Mouse (Mus musculus): ENCODE measurements around the gene Pdcl2. TPM values are rescaled to one million over a fixed set of nuclear protein-coding genes. Genes with fewer than 3 reads are reported as not detected.

Pdcl2 gene
- polyA plus RNA-seq, 1 experiment: not detected

DNA sequence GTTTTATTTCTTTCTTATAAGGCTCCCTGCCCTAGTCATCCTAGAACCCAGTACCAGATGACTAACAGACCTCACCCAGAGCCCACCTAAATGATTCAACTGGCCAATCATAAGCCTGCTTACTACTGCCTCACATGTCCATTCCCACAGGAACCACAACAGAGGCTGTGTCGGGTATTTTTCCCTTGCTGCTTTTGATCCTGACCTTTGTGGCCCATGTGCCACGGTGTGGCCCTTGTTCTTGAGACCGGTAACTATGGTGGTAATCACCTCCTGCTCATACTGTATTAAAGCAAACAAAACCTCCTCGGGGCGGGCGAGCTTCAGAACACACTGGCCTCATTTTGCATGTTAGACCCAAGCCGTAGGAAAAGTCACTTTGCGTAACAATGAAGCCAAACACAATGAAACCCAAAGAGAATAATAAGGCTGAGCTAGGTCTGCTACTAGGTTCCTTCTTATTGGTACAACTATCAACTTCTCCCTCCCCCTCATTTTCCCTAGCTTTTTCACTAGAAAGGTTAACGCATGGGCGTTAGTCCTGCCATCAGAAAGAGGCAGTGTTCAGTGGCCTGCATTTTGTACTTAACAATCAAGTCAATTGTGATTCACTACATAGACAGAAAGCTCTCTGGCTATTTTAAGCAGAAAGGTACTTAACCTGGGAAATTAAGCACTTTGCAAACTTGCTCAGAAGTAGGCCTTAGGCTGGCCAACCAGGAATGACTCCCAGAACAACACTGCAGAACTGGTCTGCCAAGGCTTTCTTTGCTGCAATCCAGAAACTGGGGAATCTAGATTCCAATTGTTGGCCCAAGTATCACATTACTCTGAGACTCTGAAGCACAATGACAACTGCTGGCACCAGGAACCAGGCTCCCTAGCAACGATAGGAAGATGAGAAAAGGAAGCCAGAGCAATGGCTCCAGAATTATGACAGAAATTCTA is 9.4 kb downstream of the Pdcl2 start:
- no peak for DNase-seq
- 40% methylated on average over 11 of the region's 11 CpGs for WGBS
- no peaks in the 10 kb centered on the region for H3K4me1 ChIP-seq (ENCODE audit: control insufficient read depth, insufficient read depth, low read length)
- no peaks in the 10 kb centered on the region for H3K27me3 ChIP-seq (ENCODE audit: control insufficient read depth, insufficient read depth, low read length)
- no peak for TF ChIP-seq CTCF (IDR thresholded peaks at IDR 0.05; ENCODE audit: borderline replicate concordance, insufficient read depth, low read depth, low read length)
- no peak for TF ChIP-seq POLR2A (IDR thresholded peaks at IDR 0.05; ENCODE audit: borderline replicate concordance, insufficient read depth, low read length)
- H3K27ac ChIP-seq (ENCODE audit: insufficient read depth, low read length): no peak overlapping the region
- no peak overlapping the region for H3K4me3 ChIP-seq (replicated peaks; ENCODE audit: insufficient read depth, low read depth, low read length)

DNA sequence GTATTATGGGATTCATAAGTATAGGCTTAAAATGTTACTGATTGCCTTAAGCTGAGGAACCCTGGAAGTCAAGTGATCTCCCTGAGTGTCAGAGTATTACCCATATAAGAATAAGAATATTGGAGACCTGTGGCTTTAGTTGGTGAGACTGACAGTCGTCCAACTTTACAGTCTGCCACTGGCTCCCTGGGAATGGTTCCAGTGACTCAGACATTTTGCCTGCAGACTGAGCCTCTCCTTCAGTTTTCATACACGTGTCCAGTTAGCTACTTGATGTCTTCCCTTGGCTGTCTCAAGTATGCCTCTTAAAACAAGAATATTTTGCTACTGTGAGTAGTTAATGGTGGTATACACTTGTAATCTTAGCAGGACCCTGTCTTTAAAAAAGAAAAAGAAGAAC is 22.8 kb downstream of the Pdcl2 start:
- TF ChIP-seq POLR2A (IDR thresholded peaks at IDR 0.05; ENCODE audit: borderline replicate concordance, insufficient read depth, low read length) (no peak), CTCF (IDR thresholded peaks at IDR 0.05; ENCODE audit: borderline replicate concordance, insufficient read depth, low read depth, low read length) (no peak)
- WGBS: 27% methylated on average over 2 of the region's 2 CpGs
- no peak for DNase-seq
- peaks cover 3% of the 10 kb centered on the region; the same call in 1 of the 2 replicates for H3K4me1 ChIP-seq (ENCODE audit: control insufficient read depth, insufficient read depth, low read length)
- peaks cover 1% of the 10 kb centered on the region; the same call in 1 of the 2 replicates for H3K27me3 ChIP-seq (ENCODE audit: control insufficient read depth, insufficient read depth, low read length)
- H3K4me3 ChIP-seq (replicated peaks; ENCODE audit: insufficient read depth, low read depth, low read length): no peak overlapping the region
- H3K27ac ChIP-seq (ENCODE audit: insufficient read depth, low read length): no peak overlapping the region

DNA sequence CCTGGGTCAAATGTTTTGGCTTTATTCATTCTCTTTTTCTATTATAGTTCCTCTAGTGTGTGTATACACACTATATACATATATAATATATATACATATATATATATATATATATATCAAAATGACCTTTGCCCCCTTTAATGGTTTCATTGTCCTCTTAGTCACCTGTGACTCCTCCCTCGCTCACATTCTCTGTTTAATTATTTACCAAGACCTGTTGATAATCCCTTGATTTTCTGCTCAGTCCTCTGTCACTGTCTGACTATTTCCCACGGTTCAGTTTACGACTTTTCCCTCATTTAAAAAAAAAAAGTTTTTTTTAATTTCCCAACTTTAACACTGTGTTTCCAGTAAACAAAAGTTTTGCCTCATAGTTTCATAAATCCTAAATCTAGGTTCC is 24.7 kb downstream of the Pdcl2 start:
- no peak for TF ChIP-seq POLR2A (IDR thresholded peaks at IDR 0.05; ENCODE audit: borderline replicate concordance, insufficient read depth, low read length)
- TF ChIP-seq CTCF (IDR thresholded peaks at IDR 0.05; ENCODE audit: borderline replicate concordance, insufficient read depth, low read depth, low read length): no peak
- no peak for DNase-seq
- Histone ChIP-seq H3K27ac (ENCODE audit: insufficient read depth, low read length) (no peak overlapping the region), H3K27me3 (ENCODE audit: control insufficient read depth, insufficient read depth, low read length) (peaks cover 1% of the 10 kb centered on the region; the same call in 1 of the 2 replicates), H3K4me3 (replicated peaks; ENCODE audit: insufficient read depth, low read depth, low read length) (no peak overlapping the region), H3K4me1 (ENCODE audit: control insufficient read depth, insufficient read depth, low read length) (peaks cover 5% of the 10 kb centered on the region; the same call in 1 of the 2 replicates)
- 89% methylated on average over 3 of the region's 3 CpGs for WGBS

DNA sequence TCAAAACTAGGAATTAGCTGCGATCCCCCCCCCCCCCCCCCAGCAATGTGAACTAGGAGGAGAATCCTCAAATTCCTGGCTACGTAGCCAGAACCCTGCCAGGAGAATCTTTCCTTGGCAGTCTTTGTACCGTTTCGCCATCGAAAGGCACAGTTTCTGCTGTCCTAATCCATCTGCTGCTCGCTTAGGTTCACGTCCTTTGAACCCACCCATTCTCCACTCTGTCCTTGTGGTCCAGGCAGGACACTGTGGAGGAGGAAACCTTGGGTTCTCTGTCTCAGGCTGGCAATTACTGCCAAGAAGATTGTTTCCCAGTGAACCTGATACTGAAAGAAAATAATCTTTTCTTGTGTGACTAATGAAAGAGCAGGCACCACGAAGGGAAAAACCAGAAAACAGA is 25.3 kb downstream of the Pdcl2 start:
- TF ChIP-seq CTCF (IDR thresholded peaks at IDR 0.05; ENCODE audit: borderline replicate concordance, insufficient read depth, low read depth, low read length): no peak
- H3K27ac ChIP-seq (ENCODE audit: insufficient read depth, low read length): no peak overlapping the region

DNA sequence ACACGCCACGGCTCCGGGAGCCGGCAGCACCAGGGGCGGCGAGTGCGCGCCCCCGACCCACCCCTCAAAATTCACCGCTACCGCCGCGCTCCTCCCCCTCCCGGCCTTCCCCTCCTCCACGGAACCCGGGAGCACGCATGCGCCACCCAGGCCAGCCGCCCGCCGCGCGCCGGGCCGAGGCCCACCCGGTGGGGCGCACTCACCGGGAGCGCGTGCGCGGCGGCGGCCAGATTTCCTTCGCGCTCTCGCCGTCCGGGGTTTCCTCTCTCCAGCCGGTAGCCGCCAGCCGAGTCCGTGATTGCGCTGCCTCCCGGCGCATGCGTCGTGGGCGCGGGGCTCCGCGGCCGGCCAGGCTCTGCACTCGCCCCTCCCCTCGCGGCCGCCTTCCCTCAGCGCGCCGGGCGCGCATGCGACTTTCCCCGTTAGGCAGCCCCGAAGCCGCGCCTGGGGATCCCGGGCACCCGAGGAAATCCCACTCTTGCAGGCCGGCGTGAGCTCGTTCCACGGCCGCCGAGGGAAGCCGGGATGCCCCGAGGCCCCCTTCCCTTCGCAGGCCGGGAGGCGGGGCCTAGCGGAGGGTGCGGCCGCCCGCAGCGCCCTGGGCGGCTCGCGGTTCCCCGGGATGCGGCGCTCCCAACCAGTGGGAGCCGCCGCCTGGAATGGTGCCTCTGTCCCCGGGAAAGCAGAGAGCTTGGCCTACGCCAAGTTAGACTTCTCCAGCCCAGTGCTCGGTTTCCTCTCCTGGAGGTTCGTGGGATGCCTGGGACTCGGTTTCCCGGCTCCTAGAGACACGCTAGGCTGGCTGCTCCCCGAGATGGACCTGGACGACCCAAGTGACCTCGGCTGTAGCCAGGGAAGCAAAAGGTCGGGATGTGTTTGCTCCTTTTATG is 26.3 kb downstream of the Pdcl2 start, which contains the start of gene Clock:
Gene Clock, minus strand, starts transcription at position 341 of the 890 bp plus-strand sequence.
- H3K27me3 ChIP-seq (ENCODE audit: control insufficient read depth, insufficient read depth, low read length): no peaks in the 10 kb centered on the region
- H3K4me3 ChIP-seq (replicated peaks; ENCODE audit: insufficient read depth, low read depth, low read length): peak within 1 kb of the TSS; percentile 85
- H3K27ac ChIP-seq (ENCODE audit: insufficient read depth, low read length): peak within 1 kb of the TSS; percentile 53
- peak; percentile 92 to 95 for DNase-seq
- 1% methylated on average over 99 of the region's 104 CpGs for WGBS
- TF ChIP-seq CTCF (IDR thresholded peaks at IDR 0.05; ENCODE audit: borderline replicate concordance, insufficient read depth, low read depth, low read length) (no peak), POLR2A (IDR thresholded peaks at IDR 0.05; ENCODE audit: borderline replicate concordance, insufficient read depth, low read length) (peak; percentile 51; the same call in 1 of the 2 replicates)
- peaks cover 2% of the 10 kb centered on the region; the same call in 1 of the 2 replicates for H3K4me1 ChIP-seq (ENCODE audit: control insufficient read depth, insufficient read depth, low read length)

More for the DNA sequence above, 25.3 kb downstream of the Pdcl2 start:
- Histone ChIP-seq H3K27me3 (ENCODE audit: control insufficient read depth, insufficient read depth, low read length) (peaks cover 1% of the 10 kb centered on the region; the same call in 1 of the 2 replicates), H3K4me3 (replicated peaks; ENCODE audit: insufficient read depth, low read depth, low read length) (peak overlapping the region; percentile 6), H3K4me1 (ENCODE audit: control insufficient read depth, insufficient read depth, low read length) (peaks cover 5% of the 10 kb centered on the region; the same call in 1 of the 2 replicates)
- 4% methylated on average over 8 of the region's 8 CpGs for WGBS
- DNase-seq: peak in 1 of 2 experiments; percentile 38

DNA sequence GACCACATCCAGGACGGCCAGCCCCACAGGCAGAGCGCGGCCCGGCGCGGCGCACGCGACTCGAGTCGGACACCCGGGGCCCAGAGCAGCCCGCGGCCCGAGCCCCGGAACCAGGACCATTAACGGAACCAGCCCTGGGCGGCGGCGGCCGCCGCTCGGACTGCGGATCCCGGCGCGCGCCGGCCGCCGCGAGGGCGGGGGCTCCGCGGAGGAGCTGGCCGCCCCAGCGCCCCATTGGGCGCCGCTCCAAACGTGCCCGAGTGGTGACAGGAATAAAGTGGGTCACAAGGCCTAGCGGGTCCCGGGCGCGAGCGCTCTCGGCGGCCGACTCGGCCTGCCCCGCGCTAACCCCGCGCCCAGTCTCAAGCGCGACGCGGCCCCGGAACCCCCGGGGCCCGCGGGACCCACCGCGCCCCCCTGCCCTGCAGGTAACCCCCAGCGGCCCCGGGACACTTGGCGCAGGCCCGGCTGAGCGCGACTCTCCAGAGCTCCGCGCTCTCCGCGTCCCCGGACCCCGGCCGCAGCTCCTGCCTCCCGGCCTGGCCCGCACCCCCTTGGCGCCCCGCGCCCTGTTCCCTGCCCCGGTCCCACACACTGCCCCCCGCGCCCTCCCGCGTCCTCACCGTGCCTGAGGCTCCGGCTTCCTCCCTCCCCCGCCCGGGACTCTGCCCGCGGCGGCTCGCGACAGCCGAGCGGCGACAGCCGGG is 27.1 kb downstream of the Pdcl2 start:
- Histone ChIP-seq H3K27me3 (ENCODE audit: control insufficient read depth, insufficient read depth, low read length) (no peaks in the 10 kb centered on the region), H3K4me3 (replicated peaks; ENCODE audit: insufficient read depth, low read depth, low read length) (peak overlapping the region; percentile 85), H3K4me1 (ENCODE audit: control insufficient read depth, insufficient read depth, low read length) (peaks cover 2% of the 10 kb centered on the region; the same call in 1 of the 2 replicates), H3K27ac (ENCODE audit: insufficient read depth, low read length) (peak overlapping the region; percentile 53; the same call in 1 of the 2 replicates)
- DNase-seq: peak; percentile 91 to 92
- TF ChIP-seq CTCF (IDR thresholded peaks at IDR 0.05; ENCODE audit: borderline replicate concordance, insufficient read depth, low read depth, low read length) (no peak), POLR2A (IDR thresholded peaks at IDR 0.05; ENCODE audit: borderline replicate concordance, insufficient read depth, low read length) (no peak)
- WGBS: under 1% methylated on average over 94 of the region's 100 CpGs

DNA sequence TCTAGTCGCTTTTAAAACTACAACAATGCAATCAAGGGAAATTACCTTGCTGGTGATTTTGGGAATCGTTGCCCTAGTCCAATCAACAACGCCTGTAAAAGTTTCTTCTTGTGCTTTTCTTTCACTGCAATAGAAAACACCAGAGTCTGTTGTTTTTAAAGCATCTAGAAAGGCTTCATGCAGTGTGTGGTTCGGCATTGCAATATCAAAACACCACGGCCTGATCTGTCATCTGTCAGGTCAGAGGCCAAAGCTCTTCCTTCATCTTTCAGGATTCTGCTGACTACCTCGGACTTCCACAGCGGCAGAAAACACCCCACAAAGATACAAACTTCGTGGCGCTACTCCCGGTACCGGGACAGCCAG is 27.6 kb downstream of the Pdcl2 start:
- TF ChIP-seq POLR2A (IDR thresholded peaks at IDR 0.05; ENCODE audit: borderline replicate concordance, insufficient read depth, low read length) (no peak), CTCF (IDR thresholded peaks at IDR 0.05; ENCODE audit: borderline replicate concordance, insufficient read depth, low read depth, low read length) (no peak)
- Histone ChIP-seq H3K27ac (ENCODE audit: insufficient read depth, low read length) (no peak overlapping the region), H3K4me3 (replicated peaks; ENCODE audit: insufficient read depth, low read depth, low read length) (peak overlapping the region; percentile 85), H3K4me1 (ENCODE audit: control insufficient read depth, insufficient read depth, low read length) (peaks cover 2% of the 10 kb centered on the region; the same call in 1 of the 2 replicates), H3K27me3 (ENCODE audit: control insufficient read depth, insufficient read depth, low read length) (no peaks in the 10 kb centered on the region)
- WGBS: 3% methylated on average over 11 of the region's 11 CpGs
- DNase-seq: no peak
